Mouse (Mus musculus): ENCODE results near the gene Cipc. TPM values are rescaled to one million over a fixed set of nuclear protein-coding genes. Genes with fewer than 3 reads are reported as not detected.

The Cipc gene
- polyA plus RNA-seq (2021) = 34.8 TPM

GRCm38 (mm10) chr12:86946862-86947574 is at the start of gene Cipc:
Gene Cipc (plus strand): TSS chr12:86947043.
- TF ChIP-seq CTCF (IDR thresholded peaks at IDR 0.05) = no peak
- DNase-seq (ENCODE audit: low read depth, low spot score) = peak; percentile 88
- CTCF ChIA-PET = interaction anchor here (1.3 kb wide), 1 partner anchor 23 kb away, joined by 7 read pairs; no protein-coding TSS in a partner anchor
- in situ Hi-C loops (cut with MboI; ENCODE audit: low pct_unique_long_range_greater_than_20kb) = no loop called here
- no peaks in the 10 kb centered on the region for H3K27me3 ChIP-seq
- peak; percentile 72 for ATAC-seq
- POLR2A ChIA-PET = no interaction called here

- no peak for ATAC-seq
- no peak for DNase-seq (ENCODE audit: low read depth, low spot score)
- ChIA-PET POLR2A (interaction anchor here (0.5 to 3.8 kb wide), 3 partner anchors 15 to 26 kb away, joined by 3 to 25 read pairs (median 4); no protein-coding TSS in a partner anchor), CTCF (interaction anchor here (2.0 to 2.6 kb wide), 2 partner anchors 8 to 97 kb away, joined by 5 to 10 read pairs; no protein-coding TSS in a partner anchor)
- no peaks in the 10 kb centered on the region for H3K27me3 ChIP-seq
- in situ Hi-C loops (cut with MboI; ENCODE audit: low pct_unique_long_range_greater_than_20kb) = loop anchor here (25.0 kb wide), 1 partner anchor 811 kb away; the partner anchor contains the start of genes Ift43 and Tgfb3
- TF ChIP-seq CTCF (IDR thresholded peaks at IDR 0.05) = no peak
Measured at GRCm38 (mm10) chr12:86897769-86898273, 49.0 kb upstream of the Cipc start.

- DNase-seq (ENCODE audit: low read depth, low spot score) = no peak
- no peak for ATAC-seq
- in situ Hi-C loops (cut with MboI; ENCODE audit: low pct_unique_long_range_greater_than_20kb) = loop anchor here (25.0 kb wide), 1 partner anchor 811 kb away; the partner anchor contains the start of genes Ift43 and Tgfb3
- TF ChIP-seq CTCF (IDR thresholded peaks at IDR 0.05) = no peak
- no peaks in the 10 kb centered on the region for H3K27me3 ChIP-seq
- ChIA-PET POLR2A (interaction anchor here (0.8 to 0.9 kb wide), 2 partner anchors 9 to 20 kb away, joined by 3 to 5 read pairs; no protein-coding TSS in a partner anchor), CTCF (interaction anchor here (0.8 to 2.6 kb wide), 2 partner anchors 12 to 98 kb away, joined by 4 to 10 read pairs; no protein-coding TSS in a partner anchor)
Measured at GRCm38 (mm10) chr12:86898448-86898847, 48.4 kb upstream of the Cipc start.

- in situ Hi-C loops (cut with MboI; ENCODE audit: low pct_unique_long_range_greater_than_20kb) = loop anchor here (25.0 kb wide), 1 partner anchor 812 kb away; the partner anchor contains the start of genes Ift43 and Tgfb3
- no peak for TF ChIP-seq CTCF (IDR thresholded peaks at IDR 0.05)
- CTCF ChIA-PET = interaction anchor here (0.6 to 1.7 kb wide), 2 partner anchors 28 to 103 kb away, joined by 4 to 7 read pairs; no protein-coding TSS in a partner anchor
- DNase-seq (ENCODE audit: low read depth, low spot score) = no peak
- POLR2A ChIA-PET = interaction anchor here (0.8 to 0.9 kb wide), 2 partner anchors 10 to 21 kb away, joined by 3 to 5 read pairs; no protein-coding TSS in a partner anchor
- no peaks in the 10 kb centered on the region for H3K27me3 ChIP-seq
- ATAC-seq = no peak
Measured at GRCm38 (mm10) chr12:86899461-86900179, 47.2 kb upstream of the Cipc start.

GRCm38 (mm10) chr12:86903828-86904806 is 42.7 kb upstream of the Cipc start:
- ATAC-seq (no peak), DNase-seq (ENCODE audit: low read depth, low spot score) (no peak)
- in situ Hi-C loops (cut with MboI; ENCODE audit: low pct_unique_long_range_greater_than_20kb) = no loop called here
- no peak for TF ChIP-seq CTCF (IDR thresholded peaks at IDR 0.05)
- no peaks in the 10 kb centered on the region for H3K27me3 ChIP-seq
- ChIA-PET POLR2A (interaction anchor here (0.6 to 2.5 kb wide), 4 partner anchors 15 to 108 kb away, joined by 3 to 8 read pairs (median 5); no protein-coding TSS in a partner anchor), CTCF (interaction anchor here (1.0 to 5.4 kb wide), 4 partner anchors 13 to 136 kb away, joined by 3 to 76 read pairs (median 4); no protein-coding TSS in a partner anchor)

GRCm38 (mm10) chr12:86905203-86905602 is 41.6 kb upstream of the Cipc start:
- CTCF ChIA-PET = interaction anchor here (0.7 to 5.4 kb wide), 15 partner anchors 9 to 137 kb away, joined by 3 to 76 read pairs (median 5); no protein-coding TSS in a partner anchor
- DNase-seq (ENCODE audit: low read depth, low spot score) = no peak
- POLR2A ChIA-PET = interaction anchor here (0.6 to 2.5 kb wide), 3 partner anchors 8 to 109 kb away, joined by 3 to 8 read pairs (median 4); no protein-coding TSS in a partner anchor
- no peak for ATAC-seq
- TF ChIP-seq CTCF (IDR thresholded peaks at IDR 0.05) = peak; percentile 76
- no peaks in the 10 kb centered on the region for H3K27me3 ChIP-seq
- in situ Hi-C loops (cut with MboI; ENCODE audit: low pct_unique_long_range_greater_than_20kb) = loop anchor here (5.0 kb wide), 2 partner anchors 108 to 133 kb away; no protein-coding TSS in a partner anchor

- no peak for TF ChIP-seq CTCF (IDR thresholded peaks at IDR 0.05)
- CTCF ChIA-PET = interaction anchor here (0.7 to 5.4 kb wide), 15 partner anchors 9 to 138 kb away, joined by 3 to 76 read pairs (median 5); no protein-coding TSS in a partner anchor
- no peak for ATAC-seq
- H3K27me3 ChIP-seq = no peaks in the 10 kb centered on the region
- in situ Hi-C loops (cut with MboI; ENCODE audit: low pct_unique_long_range_greater_than_20kb) = loop anchor here (5.0 kb wide), 2 partner anchors 109 to 134 kb away; no protein-coding TSS in a partner anchor
- DNase-seq (ENCODE audit: low read depth, low spot score) = no peak
- POLR2A ChIA-PET = interaction anchor here (0.6 to 2.5 kb wide), 4 partner anchors 9 to 110 kb away, joined by 3 to 8 read pairs (median 5); no protein-coding TSS in a partner anchor
Measured at GRCm38 (mm10) chr12:86905876-86906275, 41.0 kb upstream of the Cipc start.

- in situ Hi-C loops (cut with MboI; ENCODE audit: low pct_unique_long_range_greater_than_20kb) = loop anchor here (5.0 kb wide), 2 partner anchors 109 to 134 kb away; no protein-coding TSS in a partner anchor
- peak; percentile 57 for ATAC-seq
- ChIA-PET CTCF (interaction anchor here (0.7 to 5.4 kb wide), 13 partner anchors 8 to 136 kb away, joined by 3 to 76 read pairs (median 5); no protein-coding TSS in a partner anchor), POLR2A (interaction anchor here (2.3 to 2.5 kb wide), 2 partner anchors 107 to 110 kb away, joined by 6 to 8 read pairs; no protein-coding TSS in a partner anchor)
- DNase-seq (ENCODE audit: low read depth, low spot score) = no peak
- no peaks in the 10 kb centered on the region for H3K27me3 ChIP-seq
- peak; percentile 90 for TF ChIP-seq CTCF (IDR thresholded peaks at IDR 0.05)
Measured at GRCm38 (mm10) chr12:86906395-86906794, 40.4 kb upstream of the Cipc start.

Data from Patski (cell line).